9 mouse cellular contexts compared by ENCODE assay signal in genomic region chr7:97361467-97361866, GRCm38 (mm10). TPM values are rescaled to one million over a fixed set of nuclear protein-coding genes. Genes with fewer than 3 reads are reported as not detected.
A peak's percentile ranks its signal among the peaks of the same experiment; 100 is the strongest.
DNase-seq lines count a peak whose midpoint lies in the region; ATAC-seq lines count a peak whose summit lies in the region.
"Had no signal": no experiment of that assay in that cellular context is flagged by ENCODE, and none has a peak within 500 bp of the region (broad histone marks: within the 10 kb centered on the region; RNA-seq: fewer than 3 reads in every experiment).

No protein-coding gene starts in this region.

- H3K36me3 ChIP-seq in midbrain, embryonic 14.5 days (ENCODE audit: control insufficient read depth, insufficient read depth, low read length), result no peaks in the 10 kb centered on the region
- no peaks in the 10 kb centered on the region for H3K36me3 ChIP-seq in midbrain, embryonic 15.5 days (replicated peaks)
- no peaks in the 10 kb centered on the region for H3K36me3 ChIP-seq in hindbrain, embryonic 16.5 days (ENCODE audit: control insufficient read depth, insufficient read depth, low read length)
- H3K36me3 ChIP-seq: limb, embryonic 12.5 days had no signal

- H3K27me3 ChIP-seq in midbrain, embryonic 14.5 days (ENCODE audit: control insufficient read depth, insufficient read depth, low read length), result no peaks in the 10 kb centered on the region
- H3K27me3 ChIP-seq in midbrain, embryonic 15.5 days (replicated peaks), result no peaks in the 10 kb centered on the region
- no peaks in the 10 kb centered on the region for H3K27me3 ChIP-seq in hindbrain, embryonic 16.5 days (replicated peaks; ENCODE audit: control insufficient read depth, insufficient read depth, low read length)
- H3K27me3 ChIP-seq: limb, embryonic 12.5 days had no signal

- no peak overlapping the region for H3K4me3 ChIP-seq in midbrain, embryonic 14.5 days (replicated peaks; ENCODE audit: low read depth, low read length)
- no peak overlapping the region for H3K4me3 ChIP-seq in midbrain, embryonic 15.5 days
- no peak overlapping the region for H3K4me3 ChIP-seq in hindbrain, embryonic 16.5 days (ENCODE audit: low read length)
- H3K4me3 ChIP-seq: limb, embryonic 12.5 days had no signal

- H3K4me2 ChIP-seq in midbrain, embryonic 14.5 days (ENCODE audit: low read length), result no peak overlapping the region
- no peak overlapping the region for H3K4me2 ChIP-seq in midbrain, embryonic 15.5 days
- no peak overlapping the region for H3K4me2 ChIP-seq in hindbrain, embryonic 16.5 days (ENCODE audit: low read length)
- H3K4me2 ChIP-seq: limb, embryonic 12.5 days had no signal

- H3K9me3 ChIP-seq in midbrain, embryonic 14.5 days (ENCODE audit: control insufficient read depth, low read length), result no peaks in the 10 kb centered on the region
- H3K9me3 ChIP-seq in midbrain, embryonic 15.5 days, result no peaks in the 10 kb centered on the region
- H3K9me3 ChIP-seq in hindbrain, embryonic 16.5 days (ENCODE audit: control insufficient read depth, low read length), result no peaks in the 10 kb centered on the region
- H3K9me3 ChIP-seq: limb, embryonic 12.5 days had no signal

- H3K9ac ChIP-seq in midbrain, embryonic 14.5 days (replicated peaks; ENCODE audit: low read length), result no peak overlapping the region
- H3K9ac ChIP-seq in midbrain, embryonic 15.5 days, result no peak overlapping the region
- H3K9ac ChIP-seq in hindbrain, embryonic 16.5 days (ENCODE audit: low read depth, low read length), result no peak overlapping the region
- H3K9ac ChIP-seq: limb, embryonic 12.5 days had no signal

- H3K27ac ChIP-seq in midbrain, embryonic 14.5 days (replicated peaks; ENCODE audit: low read depth, low read length), result no peak overlapping the region
- H3K27ac ChIP-seq in midbrain, embryonic 15.5 days, result no peak overlapping the region
- H3K27ac ChIP-seq in hindbrain, embryonic 16.5 days (ENCODE audit: low read depth, low read length), result no peak overlapping the region
- H3K27ac ChIP-seq: limb, embryonic 12.5 days had no signal

- no peak for ATAC-seq in midbrain, embryonic 14.5 days (ENCODE audit: low FRiP score, low TSS enrichment)
- no peak for ATAC-seq in midbrain, embryonic 15.5 days (replicated peaks)
- ATAC-seq in hindbrain, embryonic 16.5 days, result no peak

- peak; percentile 65 to 66 for DNase-seq in cerebellum, postnatal 10 days
- DNase-seq in cerebellum, adult 9-10 months, result no peak
- peak; percentile 66 for DNase-seq in midbrain, embryonic 14.5 days
- DNase-seq in embryo, embryonic 11 days, result peak; percentile 62
- DNase-seq in lung, postnatal 36 days, result peak; percentile 67
- DNase-seq in frontal cortex, postnatal 14 days (ENCODE audit: low spot score in 2 of 2), result no peak

- 28% methylated on average over 4 of the region's 4 CpGs for WGBS in midbrain, embryonic 14.5 days
- WGBS in midbrain, embryonic 15.5 days, result 39% methylated on average over 4 of the region's 4 CpGs
- WGBS in hindbrain, embryonic 16.5 days, result 18% methylated on average over 4 of the region's 4 CpGs

- no peaks in the 10 kb centered on the region for H3K4me1 ChIP-seq in midbrain, embryonic 14.5 days (ENCODE audit: control insufficient read depth, insufficient read depth, low read length)
- H3K4me1 ChIP-seq in midbrain, embryonic 15.5 days, result no peaks in the 10 kb centered on the region
- no peaks in the 10 kb centered on the region for H3K4me1 ChIP-seq in hindbrain, embryonic 16.5 days (ENCODE audit: control insufficient read depth, insufficient read depth, low read depth, low read length)
- H3K4me1 ChIP-seq: limb, embryonic 12.5 days had no signal

RNA-seq across cellular contexts. Expression of gene Alg8, which starts 9.9 kb away (rescaled TPM):
- 9.4 and 10.8 TPM in 2 replicates for polyA plus RNA-seq in midbrain, embryonic 14.5 days (2014; fragmentation: Nextera tagmentation; extraction: Ambion mirVana)
- polyA plus RNA-seq in midbrain, embryonic 15.5 days (2015; fragmentation: Nextera tagmentation; extraction: Ambion mirVana), result 12.9 and 14.2 TPM in 2 replicates
- 13.1 and 14.5 TPM in 2 replicates for polyA plus RNA-seq in hindbrain, embryonic 16.5 days (2015; fragmentation: Nextera tagmentation; extraction: Ambion mirVana)

RNA-seq across cellular contexts. Expression of gene Kctd21, which starts 29.3 kb away (rescaled TPM):
- polyA plus RNA-seq in midbrain, embryonic 14.5 days (2014; fragmentation: Nextera tagmentation; extraction: Ambion mirVana), result 6.1 and 8.5 TPM in 2 replicates
- polyA plus RNA-seq in midbrain, embryonic 15.5 days (2015; fragmentation: Nextera tagmentation; extraction: Ambion mirVana), result 8.1 and 8.3 TPM in 2 replicates
- 7.7 and 7.9 TPM in 2 replicates for polyA plus RNA-seq in hindbrain, embryonic 16.5 days (2015; fragmentation: Nextera tagmentation; extraction: Ambion mirVana)

RNA-seq across cellular contexts. Expression of gene Usp35, which starts 29.6 kb away (rescaled TPM):
- polyA plus RNA-seq in midbrain, embryonic 14.5 days (2014; fragmentation: Nextera tagmentation; extraction: Ambion mirVana), result 3.9 and 4.4 TPM in 2 replicates
- polyA plus RNA-seq in midbrain, embryonic 15.5 days (2015; fragmentation: Nextera tagmentation; extraction: Ambion mirVana), result 4.8 and 5.3 TPM in 2 replicates
- polyA plus RNA-seq in hindbrain, embryonic 16.5 days (2015; fragmentation: Nextera tagmentation; extraction: Ambion mirVana), result 3.0 and 3.2 TPM in 2 replicates

RNA-seq across cellular contexts. Expression of gene Ndufc2, which starts 38.3 kb away (rescaled TPM):
- 450 and 544 TPM in 2 replicates for polyA plus RNA-seq in midbrain, embryonic 14.5 days (2014; fragmentation: Nextera tagmentation; extraction: Ambion mirVana)
- 377 and 384 TPM in 2 replicates for polyA plus RNA-seq in midbrain, embryonic 15.5 days (2015; fragmentation: Nextera tagmentation; extraction: Ambion mirVana)
- polyA plus RNA-seq in hindbrain, embryonic 16.5 days (2015; fragmentation: Nextera tagmentation; extraction: Ambion mirVana), result 431 and 501 TPM in 2 replicates

RNA-seq across cellular contexts. Expression of gene Thrsp, which starts 56.1 kb away (rescaled TPM):
- polyA plus RNA-seq in midbrain, embryonic 14.5 days (2014; fragmentation: Nextera tagmentation; extraction: Ambion mirVana), result 1.2 and 1.7 TPM in 2 replicates
- polyA plus RNA-seq in midbrain, embryonic 15.5 days (2015; fragmentation: Nextera tagmentation; extraction: Ambion mirVana), result 1.7 and 1.9 TPM in 2 replicates
- polyA plus RNA-seq in hindbrain, embryonic 16.5 days (2015; fragmentation: Nextera tagmentation; extraction: Ambion mirVana), result 4.2 and 4.6 TPM in 2 replicates

Comparison
In these comparisons a context has a peak if more than half of its experiments do, and no peak if none do; other contexts are left out.
1. DNase-seq: peak in cerebellum, postnatal 10 days (2 of 2), midbrain, embryonic 14.5 days (single experiment), embryo, embryonic 11 days (single experiment) and lung, postnatal 36 days (single experiment); none in cerebellum, adult 9-10 months (single experiment) and frontal cortex, postnatal 14 days (0 of 2).